Mouse (Mus musculus): Measurements from ENCODE around the gene Bhmt2. TPM values are rescaled to one million over a fixed set of nuclear protein-coding genes. Genes with fewer than 3 reads are reported as not detected.

Gene Bhmt2
- polyA plus RNA-seq, 1 experiment from 2014 or later: not detected

GRCm38 (mm10) chr13:93689566-93689965 lies 15.5 kb upstream of the Bhmt2 start:
- no peak overlapping the region for H3K27ac ChIP-seq (replicated peaks)
- no peak overlapping the region for H3K4me2 ChIP-seq (replicated peaks)
- H3K9ac ChIP-seq (replicated peaks): no peak overlapping the region
- ATAC-seq (ENCODE audit: low FRiP score, low read depth): no peak
- 92% methylated on average over 3 of the region's 3 CpGs for WGBS
- peaks cover 2% of the 10 kb centered on the region; the same call in 1 of the 2 replicates for H3K4me1 ChIP-seq
- H3K4me3 ChIP-seq: no peak overlapping the region
- no peaks in the 10 kb centered on the region for H3K9me3 ChIP-seq
- H3K36me3 ChIP-seq: no peaks in the 10 kb centered on the region
- no peaks in the 10 kb centered on the region for H3K27me3 ChIP-seq

DNA sequence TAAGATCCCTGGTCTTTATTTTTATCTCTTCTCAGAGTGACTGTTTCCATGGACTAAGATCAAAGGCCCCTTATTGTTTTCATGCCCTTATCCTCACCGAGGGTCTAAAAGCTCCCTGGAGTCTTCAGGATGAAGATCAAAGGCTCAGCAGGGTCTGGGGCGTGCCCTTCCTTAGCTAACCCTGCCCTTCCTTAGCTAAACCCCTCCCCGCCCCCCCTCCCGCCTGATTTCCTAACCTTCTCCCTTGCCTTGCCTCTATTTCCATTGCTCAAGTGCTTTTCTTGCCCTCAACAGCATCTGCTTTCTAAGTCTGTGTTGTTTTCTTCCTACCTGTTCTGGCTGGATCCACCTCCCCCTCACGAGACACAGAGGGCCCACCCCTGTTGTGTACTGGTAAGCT lies 13.2 kb upstream of the Bhmt2 start:
- H3K9ac ChIP-seq (replicated peaks): no peak overlapping the region
- H3K27ac ChIP-seq (replicated peaks): no peak overlapping the region
- no peaks in the 10 kb centered on the region for H3K9me3 ChIP-seq
- H3K4me3 ChIP-seq: no peak overlapping the region
- WGBS: 10% methylated on average over 5 of the region's 5 CpGs
- no peak for ATAC-seq (ENCODE audit: low FRiP score, low read depth)
- no peaks in the 10 kb centered on the region for H3K27me3 ChIP-seq
- peaks cover 2% of the 10 kb centered on the region; the same call in 1 of the 2 replicates for H3K4me1 ChIP-seq
- H3K4me2 ChIP-seq (replicated peaks): no peak overlapping the region
- no peaks in the 10 kb centered on the region for H3K36me3 ChIP-seq

GRCm38 (mm10) chr13:93685226-93685625 lies 11.1 kb upstream of the Bhmt2 start:
- H3K4me1 ChIP-seq: peaks cover 2% of the 10 kb centered on the region; the same call in 1 of the 2 replicates
- H3K9ac ChIP-seq (replicated peaks): no peak overlapping the region
- no peak overlapping the region for H3K4me2 ChIP-seq (replicated peaks)
- no peaks in the 10 kb centered on the region for H3K27me3 ChIP-seq
- no peaks in the 10 kb centered on the region for H3K9me3 ChIP-seq
- H3K27ac ChIP-seq (replicated peaks): no peak overlapping the region
- H3K36me3 ChIP-seq: no peaks in the 10 kb centered on the region
- no peak overlapping the region for H3K4me3 ChIP-seq
- ATAC-seq (ENCODE audit: low FRiP score, low read depth): no peak
- WGBS: 63% methylated on average over 4 of the region's 4 CpGs

DNA sequence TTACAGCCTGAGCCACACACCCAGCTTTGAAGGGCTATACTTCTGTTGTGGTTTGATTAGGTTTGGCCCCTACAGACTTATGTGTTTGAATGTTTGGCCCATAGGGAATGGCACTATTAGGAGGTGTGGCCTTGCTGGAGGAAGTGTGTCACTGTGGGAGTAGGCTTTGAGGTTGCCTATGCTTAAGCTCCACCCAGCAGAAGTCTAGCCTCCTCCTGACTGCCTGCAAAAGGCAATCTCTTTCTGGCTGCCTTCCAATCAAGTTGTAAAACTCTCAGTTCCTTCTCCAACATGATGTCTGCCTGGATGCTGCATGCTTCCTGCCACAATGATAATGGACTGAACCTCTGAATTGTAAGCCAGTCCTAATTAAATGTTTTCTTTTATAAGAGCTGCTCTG lies 9.2 kb upstream of the Bhmt2 start:
- Histone ChIP-seq H3K4me2 (replicated peaks) (no peak overlapping the region), H3K27ac (replicated peaks) (no peak overlapping the region), H3K4me1 (peaks cover 2% of the 10 kb centered on the region; the same call in 1 of the 2 replicates), H3K4me3 (no peak overlapping the region), H3K9ac (replicated peaks) (no peak overlapping the region), H3K27me3 (no peaks in the 10 kb centered on the region), H3K36me3 (no peaks in the 10 kb centered on the region), H3K9me3 (no peaks in the 10 kb centered on the region)
- no peak for ATAC-seq (ENCODE audit: low FRiP score, low read depth)

DNA sequence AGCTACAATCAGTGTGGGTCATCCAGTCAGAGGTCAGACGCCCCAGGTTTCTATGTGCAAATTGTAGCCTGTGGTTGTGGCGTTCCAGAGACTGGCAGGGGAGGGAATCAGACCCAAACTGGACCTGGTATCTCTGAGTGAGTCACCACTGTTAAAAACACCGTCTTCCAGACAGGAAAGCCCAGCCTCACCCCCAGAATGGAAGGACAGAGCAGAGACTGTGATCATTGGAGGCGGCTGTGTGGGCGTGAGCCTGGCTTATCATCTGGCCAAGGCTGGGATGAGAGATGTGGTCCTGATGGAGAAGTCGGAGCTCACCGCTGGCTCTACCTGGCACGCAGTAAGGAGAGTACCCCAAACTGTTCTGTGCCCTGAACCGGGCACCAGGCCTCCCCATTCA lies 2.8 kb upstream of the Bhmt2 start:
- no peak overlapping the region for H3K4me3 ChIP-seq
- no peaks in the 10 kb centered on the region for H3K9me3 ChIP-seq
- no peaks in the 10 kb centered on the region for H3K4me1 ChIP-seq
- H3K36me3 ChIP-seq: no peaks in the 10 kb centered on the region
- H3K4me2 ChIP-seq (replicated peaks): no peak overlapping the region
- H3K9ac ChIP-seq (replicated peaks): no peak overlapping the region
- ATAC-seq (ENCODE audit: low FRiP score, low read depth): no peak
- WGBS: 83% methylated on average over 9 of the region's 9 CpGs
- H3K27me3 ChIP-seq: peaks cover 13% of the 10 kb centered on the region
- H3K27ac ChIP-seq (replicated peaks): no peak overlapping the region

- ATAC-seq (ENCODE audit: low FRiP score, low read depth): no peak
- no peak overlapping the region for H3K9ac ChIP-seq (replicated peaks)
- H3K36me3 ChIP-seq: no peaks in the 10 kb centered on the region
- no peak overlapping the region for H3K4me3 ChIP-seq
- H3K9me3 ChIP-seq: no peaks in the 10 kb centered on the region
- no peak overlapping the region for H3K4me2 ChIP-seq (replicated peaks)
- WGBS: 78% methylated on average over 2 of the region's 2 CpGs
- H3K4me1 ChIP-seq: no peaks in the 10 kb centered on the region
- H3K27me3 ChIP-seq: peaks cover 13% of the 10 kb centered on the region
- no peak overlapping the region for H3K27ac ChIP-seq (replicated peaks)
Measured at GRCm38 (mm10) chr13:93673296-93673695, 806 bp downstream of the Bhmt2 start.

DNA sequence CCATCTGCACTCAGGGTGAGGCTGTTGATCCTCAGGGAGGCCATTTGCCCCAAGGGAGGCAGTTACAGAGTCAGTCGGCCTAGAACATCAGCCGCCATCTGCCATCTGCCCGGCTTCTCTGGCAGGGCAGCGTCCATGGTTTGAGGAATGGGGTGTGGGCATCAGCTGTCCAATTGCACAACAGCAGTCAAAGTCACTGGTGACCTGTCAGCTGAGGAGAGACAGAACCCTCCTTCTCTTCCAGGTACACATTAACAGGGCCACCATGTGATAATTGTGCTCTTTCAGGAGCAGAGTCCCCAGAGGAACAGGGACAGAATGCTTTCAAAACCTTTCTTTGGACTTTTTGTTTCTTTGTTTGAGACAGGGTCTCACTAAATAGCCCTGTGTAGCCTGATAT lies 1.7 kb downstream of the Bhmt2 start:
- peaks cover 13% of the 10 kb centered on the region for H3K27me3 ChIP-seq
- H3K4me3 ChIP-seq: no peak overlapping the region
- no peak overlapping the region for H3K9ac ChIP-seq (replicated peaks)
- no peak overlapping the region for H3K4me2 ChIP-seq (replicated peaks)
- H3K4me1 ChIP-seq: no peaks in the 10 kb centered on the region
- no peaks in the 10 kb centered on the region for H3K36me3 ChIP-seq
- ATAC-seq (ENCODE audit: low FRiP score, low read depth): no peak
- 88% methylated on average over 4 of the region's 4 CpGs for WGBS
- no peaks in the 10 kb centered on the region for H3K9me3 ChIP-seq
- no peak overlapping the region for H3K27ac ChIP-seq (replicated peaks)

DNA sequence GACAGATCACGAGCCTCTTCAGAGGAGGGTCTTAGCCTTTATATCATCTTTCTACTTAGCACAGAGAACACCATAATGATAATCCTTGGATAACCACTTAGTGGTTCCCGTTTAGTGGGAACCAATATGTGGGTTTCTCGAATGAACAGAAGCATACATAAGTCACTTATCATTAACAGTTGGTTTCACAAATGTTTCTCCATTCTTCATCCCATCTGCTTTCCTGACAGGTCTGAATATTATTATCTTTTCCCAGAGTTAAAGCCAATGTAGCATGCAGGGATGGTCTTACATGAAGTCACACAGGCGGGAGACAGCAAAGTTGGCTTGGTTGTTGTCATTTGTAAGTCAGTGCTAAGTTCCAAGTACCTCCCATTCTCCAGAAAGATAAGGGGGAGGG lies 6.5 kb downstream of the Bhmt2 start:
- H3K4me3 ChIP-seq: no peak overlapping the region
- no peak overlapping the region for H3K4me2 ChIP-seq (replicated peaks)
- H3K27ac ChIP-seq (replicated peaks): no peak overlapping the region
- no peaks in the 10 kb centered on the region for H3K9me3 ChIP-seq
- no peak overlapping the region for H3K9ac ChIP-seq (replicated peaks)
- H3K27me3 ChIP-seq: no peaks in the 10 kb centered on the region; the same call in 1 of the 2 replicates
- H3K4me1 ChIP-seq: no peaks in the 10 kb centered on the region
- no peaks in the 10 kb centered on the region for H3K36me3 ChIP-seq
- WGBS: 88% methylated on average over 4 of the region's 4 CpGs
- no peak for ATAC-seq (ENCODE audit: low FRiP score, low read depth)

DNA sequence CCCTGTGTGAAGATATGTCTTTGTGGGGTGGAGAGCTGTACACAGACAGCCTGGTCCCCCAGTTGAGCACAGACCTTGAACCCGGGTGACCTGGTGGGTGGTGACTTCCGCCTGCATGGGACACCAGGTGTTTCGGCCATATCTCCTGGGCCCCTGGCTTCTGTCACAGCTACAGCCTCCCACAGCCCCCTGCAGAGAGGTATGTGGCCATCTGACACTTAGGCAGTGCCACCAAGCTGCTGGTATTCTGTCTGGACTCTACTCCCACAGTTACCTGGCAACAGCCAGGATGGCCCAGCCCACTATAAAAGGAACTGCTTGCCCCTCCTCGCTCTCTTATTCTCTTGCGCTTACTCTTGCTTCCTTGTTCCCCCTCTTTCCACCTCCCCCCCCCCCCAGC lies 16.2 kb downstream of the Bhmt2 start:
- no peak overlapping the region for H3K4me2 ChIP-seq (replicated peaks)
- WGBS: 95% methylated on average over 5 of the region's 5 CpGs
- H3K36me3 ChIP-seq: no peaks in the 10 kb centered on the region
- no peak overlapping the region for H3K9ac ChIP-seq (replicated peaks)
- no peak overlapping the region for H3K27ac ChIP-seq (replicated peaks)
- no peak overlapping the region for H3K4me3 ChIP-seq
- ATAC-seq (ENCODE audit: low FRiP score, low read depth): no peak
- no peaks in the 10 kb centered on the region for H3K27me3 ChIP-seq
- no peaks in the 10 kb centered on the region; the same call in 1 of the 2 replicates for H3K4me1 ChIP-seq
- no peaks in the 10 kb centered on the region for H3K9me3 ChIP-seq

GRCm38 (mm10) chr13:93653382-93653781 lies 20.7 kb downstream of the Bhmt2 start:
- Histone ChIP-seq H3K4me2 (replicated peaks) (no peak overlapping the region), H3K27me3 (no peaks in the 10 kb centered on the region), H3K27ac (replicated peaks) (no peak overlapping the region), H3K36me3 (no peaks in the 10 kb centered on the region), H3K9ac (replicated peaks) (no peak overlapping the region), H3K9me3 (no peaks in the 10 kb centered on the region), H3K4me1 (no peaks in the 10 kb centered on the region; the same call in 1 of the 2 replicates), H3K4me3 (no peak overlapping the region)
- 87% methylated on average over 6 of the region's 6 CpGs for WGBS
- no peak for ATAC-seq (ENCODE audit: low FRiP score, low read depth)

GRCm38 (mm10) chr13:93648387-93649130 lies 25.5 kb downstream of the Bhmt2 start:
- Histone ChIP-seq H3K4me3 (no peak overlapping the region), H3K27ac (replicated peaks) (no peak overlapping the region), H3K9ac (replicated peaks) (no peak overlapping the region), H3K27me3 (no peaks in the 10 kb centered on the region), H3K4me1 (no peaks in the 10 kb centered on the region), H3K9me3 (no peaks in the 10 kb centered on the region), H3K4me2 (replicated peaks) (no peak overlapping the region), H3K36me3 (no peaks in the 10 kb centered on the region)
- ATAC-seq (ENCODE audit: low FRiP score, low read depth): no peak
- WGBS: 84% methylated on average over 7 of the region's 7 CpGs

DNA sequence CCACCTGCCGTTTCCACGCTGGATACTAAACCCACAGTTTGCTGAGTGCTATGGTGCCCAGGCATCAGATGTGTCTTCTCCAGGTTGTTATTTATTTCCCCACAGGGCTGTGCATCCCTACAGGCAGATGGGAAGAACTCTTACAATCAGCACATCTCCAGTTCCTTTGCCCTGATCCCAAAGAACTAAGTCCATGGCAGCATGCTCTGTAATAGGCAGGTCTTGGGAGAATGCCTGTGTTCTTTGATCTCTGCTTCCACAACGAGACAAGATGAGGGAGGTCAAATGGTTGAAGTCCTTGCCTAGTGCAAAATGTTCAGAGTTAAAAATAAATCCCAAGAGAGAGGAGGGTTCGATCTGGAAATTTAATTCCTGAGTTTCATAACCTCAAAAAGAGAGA lies 34.5 kb downstream of the Bhmt2 start:
- Histone ChIP-seq H3K4me2 (replicated peaks) (no peak overlapping the region), H3K36me3 (no peaks in the 10 kb centered on the region), H3K4me3 (no peak overlapping the region), H3K9me3 (no peaks in the 10 kb centered on the region), H3K9ac (replicated peaks) (no peak overlapping the region), H3K4me1 (no peaks in the 10 kb centered on the region), H3K27ac (replicated peaks) (no peak overlapping the region), H3K27me3 (no peaks in the 10 kb centered on the region)
- no peak for ATAC-seq (ENCODE audit: low FRiP score, low read depth)
- WGBS: 70% methylated on average over 4 of the region's 4 CpGs

Measured in midbrain, embryonic 12.5 days (tissue).